Mouse (Mus musculus): Measurements from ENCODE around the gene Tmtc4.

Tmtc4 gene

GRCm38 (mm10) chr14:122973091-122973490 lies 10.7 kb downstream of the Tmtc4 start:
- no peak for DNase-seq

GRCm38 (mm10) chr14:122968049-122968448 lies 15.8 kb downstream of the Tmtc4 start:
- no peak for DNase-seq

GRCm38 (mm10) chr14:122957941-122958340 lies 25.9 kb downstream of the Tmtc4 start:
- no peak for DNase-seq

- peak; percentile 54 to 77 for DNase-seq
Observed at GRCm38 (mm10) chr14:122953331-122953730, 30.5 kb downstream of the Tmtc4 start.

GRCm38 (mm10) chr14:122952556-122952955 lies 31.3 kb downstream of the Tmtc4 start:
- no peak for DNase-seq

- no peak for DNase-seq
Observed at GRCm38 (mm10) chr14:122951676-122952445, 32.0 kb downstream of the Tmtc4 start.

GRCm38 (mm10) chr14:122950915-122951314 lies 32.9 kb downstream of the Tmtc4 start:
- no peak for DNase-seq

- no peak for DNase-seq
Observed at GRCm38 (mm10) chr14:122943475-122943853, 40.4 kb downstream of the Tmtc4 start.

- peak in 1 of 2 experiments; percentile 4 for DNase-seq
Observed at GRCm38 (mm10) chr14:122942757-122943474, 40.9 kb downstream of the Tmtc4 start.

GRCm38 (mm10) chr14:122936460-122936859 lies 47.4 kb downstream of the Tmtc4 start:
- no peak for DNase-seq

- no peak for DNase-seq
Observed at GRCm38 (mm10) chr14:122920011-122920410, 63.8 kb downstream of the Tmtc4 start.

- DNase-seq: no peak
Observed at GRCm38 (mm10) chr14:122917676-122918075, 66.2 kb downstream of the Tmtc4 start.

- no peak for DNase-seq
Observed at GRCm38 (mm10) chr14:122913657-122914056, 70.2 kb downstream of the Tmtc4 start, which contains the start of gene Ggact. Gene Ggact, minus strand, starts transcription at chr14:122913757.

GRCm38 (mm10) chr14:122912812-122913498 lies 70.9 kb downstream of the Tmtc4 start:
- DNase-seq: peak; percentile 78 to 80

- DNase-seq: no peak
Observed at GRCm38 (mm10) chr14:122912137-122912536, 71.7 kb downstream of the Tmtc4 start.

- no peak for DNase-seq
Observed at GRCm38 (mm10) chr14:122911265-122911664, 72.6 kb downstream of the Tmtc4 start.

- no peak for DNase-seq
Observed at GRCm38 (mm10) chr14:122909368-122910091, 74.3 kb downstream of the Tmtc4 start.

- no peak for DNase-seq
Observed at GRCm38 (mm10) chr14:122908075-122908474, 75.8 kb downstream of the Tmtc4 start.

GRCm38 (mm10) chr14:122905007-122905406 lies 78.8 kb downstream of the Tmtc4 start:
- no peak for DNase-seq

GRCm38 (mm10) chr14:122903923-122904351 lies 79.9 kb downstream of the Tmtc4 start:
- DNase-seq: peak; percentile 51 to 84

GRCm38 (mm10) chr14:122902884-122903283 lies 81.0 kb downstream of the Tmtc4 start:
- peak; percentile 94 to 95 for DNase-seq

- peak; percentile 91 to 94 for DNase-seq
Observed at GRCm38 (mm10) chr14:122902136-122902535, 81.7 kb downstream of the Tmtc4 start.

GRCm38 (mm10) chr14:122901715-122902114 lies 82.1 kb downstream of the Tmtc4 start:
- DNase-seq: no peak
